Mouse (Mus musculus): ENCODE results near the gene Casp2. TPM values are rescaled to one million over a fixed set of nuclear protein-coding genes. Genes with fewer than 3 reads are reported as not detected.

The Casp2 gene
- total RNA-seq (2018; cell fraction: chromatin; rRNA removed): 10 to 100 TPM in 16 of 26 experiments, 1 to 10 TPM in 9, under 1 TPM in 1; 0.75 to 51.0 (median 11.7) TPM
- total RNA-seq (2018; cell fraction: cytosol; rRNA removed): 10 to 100 TPM in 9 of 26 experiments, 1 to 10 TPM in 17; 4.5 to 15.5 (median 9.3) TPM
- 10 to 100 TPM in 13 of 26 experiments, 1 to 10 TPM in 13; 2.5 to 36.0 (median 9.5) TPM for total RNA-seq (2018; cell fraction: nucleus; rRNA removed)
- polyA plus RNA-seq (2018): 7.8 to 14.4 TPM (median 10.2 TPM) in 3 replicates

GRCm38 (mm10) chr6:42264626-42265312 lies at the start of gene Casp2:
Gene Casp2, plus strand, starts transcription at chr6:42264985.
- H3K27ac ChIP-seq: peak within 1 kb of the TSS; percentile 59
- H3K4me3 ChIP-seq (ENCODE audit: inconsistent target): peak within 1 kb of the TSS; percentile 79
- peaks cover 24% of the 10 kb centered on the region for H3K79me2 ChIP-seq (ENCODE audit: inconsistent target)
- WGBS (ENCODE audit: missing documents): under 1% methylated on average over 35 of the region's 51 CpGs
- H3K36me3 ChIP-seq (ENCODE audit: inconsistent target): peaks cover 28% of the 10 kb centered on the region; the same call in 1 of the 2 replicates

- H3K36me3 ChIP-seq (ENCODE audit: inconsistent target): no peaks in the 10 kb centered on the region
- no peak within 1 kb of the TSS for H3K4me3 ChIP-seq (ENCODE audit: inconsistent target)
- no peak within 1 kb of the TSS for H3K27ac ChIP-seq
- WGBS (ENCODE audit: missing documents): 42% methylated on average over 2 of the region's 2 CpGs
- no peaks in the 10 kb centered on the region for H3K79me2 ChIP-seq (ENCODE audit: inconsistent target)
Measured at GRCm38 (mm10) chr6:42215028-42215427, 49.8 kb upstream of the Casp2 start, which contains the start of gene Tas2r144. Gene Tas2r144, plus strand, starts transcription at chr6:42215328.

GRCm38 (mm10) chr6:42222286-42222685 lies 42.5 kb upstream of the Casp2 start:
- H3K4me3 ChIP-seq (ENCODE audit: inconsistent target): no peak overlapping the region
- H3K27ac ChIP-seq: no peak overlapping the region
- no peaks in the 10 kb centered on the region for H3K79me2 ChIP-seq (ENCODE audit: inconsistent target)
- 81% methylated on average over 3 of the region's 3 CpGs for WGBS (ENCODE audit: missing documents)
- H3K36me3 ChIP-seq (ENCODE audit: inconsistent target): no peaks in the 10 kb centered on the region

GRCm38 (mm10) chr6:42225046-42225445 lies 39.7 kb upstream of the Casp2 start:
- no peak overlapping the region for H3K4me3 ChIP-seq (ENCODE audit: inconsistent target)
- WGBS (ENCODE audit: missing documents): 68% methylated on average over 4 of the region's 4 CpGs

GRCm38 (mm10) chr6:42227240-42228101 lies 37.3 kb upstream of the Casp2 start:
- Histone ChIP-seq H3K79me2 (ENCODE audit: inconsistent target) (no peaks in the 10 kb centered on the region), H3K27ac (no peak overlapping the region), H3K4me3 (ENCODE audit: inconsistent target) (no peak overlapping the region), H3K36me3 (ENCODE audit: inconsistent target) (no peaks in the 10 kb centered on the region)
- 36% methylated on average over 17 of the region's 17 CpGs for WGBS (ENCODE audit: missing documents)

More at GRCm38 (mm10) chr6:42225046-42225445, 39.7 kb upstream of the Casp2 start:
- no peak overlapping the region for H3K27ac ChIP-seq
- H3K79me2 ChIP-seq (ENCODE audit: inconsistent target): no peaks in the 10 kb centered on the region
- H3K36me3 ChIP-seq (ENCODE audit: inconsistent target): no peaks in the 10 kb centered on the region

- 78% methylated on average over 4 of the region's 4 CpGs for WGBS (ENCODE audit: missing documents)
- no peak overlapping the region for H3K4me3 ChIP-seq (ENCODE audit: inconsistent target)
- H3K36me3 ChIP-seq (ENCODE audit: inconsistent target): no peaks in the 10 kb centered on the region
- H3K79me2 ChIP-seq (ENCODE audit: inconsistent target): no peaks in the 10 kb centered on the region
- H3K27ac ChIP-seq: no peak overlapping the region
Measured at GRCm38 (mm10) chr6:42229610-42230009, 35.2 kb upstream of the Casp2 start.

GRCm38 (mm10) chr6:42231191-42231590 lies 33.6 kb upstream of the Casp2 start:
- no peak overlapping the region for H3K4me3 ChIP-seq (ENCODE audit: inconsistent target)
- no peaks in the 10 kb centered on the region for H3K36me3 ChIP-seq (ENCODE audit: inconsistent target)
- WGBS (ENCODE audit: missing documents): 100% methylated on average over 3 of the region's 3 CpGs
- no peaks in the 10 kb centered on the region for H3K79me2 ChIP-seq (ENCODE audit: inconsistent target)
- H3K27ac ChIP-seq: no peak overlapping the region

GRCm38 (mm10) chr6:42237276-42237805 lies 27.4 kb upstream of the Casp2 start:
- Histone ChIP-seq H3K36me3 (ENCODE audit: inconsistent target) (no peaks in the 10 kb centered on the region), H3K4me3 (ENCODE audit: inconsistent target) (no peak overlapping the region), H3K27ac (no peak overlapping the region), H3K79me2 (ENCODE audit: inconsistent target) (no peaks in the 10 kb centered on the region)
- 86% methylated on average over 5 of the region's 6 CpGs for WGBS (ENCODE audit: missing documents)

GRCm38 (mm10) chr6:42241311-42242045 lies 23.3 kb upstream of the Casp2 start:
- 94% methylated on average over 6 of the region's 6 CpGs for WGBS (ENCODE audit: missing documents)
- Histone ChIP-seq H3K4me3 (ENCODE audit: inconsistent target) (no peak overlapping the region), H3K79me2 (ENCODE audit: inconsistent target) (no peaks in the 10 kb centered on the region)

GRCm38 (mm10) chr6:42245711-42246353 lies 19.0 kb upstream of the Casp2 start, which contains the start of gene Gstk1:
Gene Gstk1, plus strand, starts transcription at chr6:42245935.
- no peak within 1 kb of the TSS for H3K27ac ChIP-seq
- WGBS (ENCODE audit: missing documents): 3% methylated on average over 28 of the region's 28 CpGs
- H3K4me3 ChIP-seq (ENCODE audit: inconsistent target): peak within 1 kb of the TSS; percentile 26
- H3K36me3 ChIP-seq (ENCODE audit: inconsistent target): no peaks in the 10 kb centered on the region
- no peaks in the 10 kb centered on the region for H3K79me2 ChIP-seq (ENCODE audit: inconsistent target)

More at GRCm38 (mm10) chr6:42241311-42242045, 23.3 kb upstream of the Casp2 start:
- Histone ChIP-seq H3K27ac (no peak overlapping the region), H3K36me3 (ENCODE audit: inconsistent target) (no peaks in the 10 kb centered on the region)

- Histone ChIP-seq H3K4me3 (ENCODE audit: inconsistent target) (no peak overlapping the region), H3K27ac (no peak overlapping the region), H3K36me3 (ENCODE audit: inconsistent target) (no peaks in the 10 kb centered on the region), H3K79me2 (ENCODE audit: inconsistent target) (no peaks in the 10 kb centered on the region)
- 83% methylated on average over 8 of the region's 8 CpGs for WGBS (ENCODE audit: missing documents)
Measured at GRCm38 (mm10) chr6:42247173-42247572, 17.6 kb upstream of the Casp2 start.

GRCm38 (mm10) chr6:42247981-42248380 lies 16.8 kb upstream of the Casp2 start:
- H3K27ac ChIP-seq: no peak overlapping the region
- WGBS (ENCODE audit: missing documents): 100% methylated on average over 1 of the region's 1 CpGs
- H3K79me2 ChIP-seq (ENCODE audit: inconsistent target): no peaks in the 10 kb centered on the region
- no peak overlapping the region for H3K4me3 ChIP-seq (ENCODE audit: inconsistent target)
- no peaks in the 10 kb centered on the region for H3K36me3 ChIP-seq (ENCODE audit: inconsistent target)

- WGBS (ENCODE audit: missing documents): 90% methylated on average over 4 of the region's 4 CpGs
- no peaks in the 10 kb centered on the region for H3K36me3 ChIP-seq (ENCODE audit: inconsistent target)
- no peak overlapping the region for H3K27ac ChIP-seq
- no peaks in the 10 kb centered on the region for H3K79me2 ChIP-seq (ENCODE audit: inconsistent target)
- no peak overlapping the region for H3K4me3 ChIP-seq (ENCODE audit: inconsistent target)
Measured at GRCm38 (mm10) chr6:42251791-42252190, 13.0 kb upstream of the Casp2 start.

All from macrophage (primary cell).